Mouse (Mus musculus) heart, embryonic 10.5 days (tissue): ENCODE results near the gene Msh2. TPM values are rescaled to one million over a fixed set of nuclear protein-coding genes. Genes with fewer than 3 reads are reported as not detected.
"Not testable (repeated sequence)": the region's sequence is repeated elsewhere in the genome, so short reads cannot be mapped to it uniquely, and the experiment has no call there.

Experiments
- DNase-seq: peaks from one replicate; pipeline ENCODE4 v3.0.0-alpha.2; 2017; ENCODE audit warnings: low spot score
- H3K27ac ChIP-seq: fragments of 300-500 bp; sonication (generic); 2 replicates; pipeline ENCODE4 v1.5.1; 2016; ENCODE audit warnings: mild to moderate bottlenecking
- H3K27me3 ChIP-seq: fragments of 300-500 bp; sonication (generic); 2 replicates; pipeline ENCODE4 v1.6.1; 2016; ENCODE audit warnings: mild to moderate bottlenecking; ENCODE audit not compliant: poor library complexity, insufficient read depth, severe bottlenecking
- H3K36me3 ChIP-seq: fragments of 300-500 bp; sonication (generic); 2 replicates; pipeline ENCODE4 v1.6.1; 2016; ENCODE audit warnings: mild to moderate bottlenecking, moderate library complexity
- H3K4me1 ChIP-seq: fragments of 300-500 bp; sonication (generic); 2 replicates; pipeline ENCODE4 v1.6.1; 2016; ENCODE audit warnings: mild to moderate bottlenecking
- H3K4me3 ChIP-seq: fragments of 300-500 bp; sonication (generic); 2 replicates; pipeline ENCODE4 v1.5.1; 2016; ENCODE audit warnings: mild to moderate bottlenecking, moderate library complexity
- H3K9me3 ChIP-seq: fragments of 300-500 bp; sonication (generic); 2 replicates; pipeline ENCODE4 v1.6.1; 2016; ENCODE audit warnings: mild to moderate bottlenecking, moderate library complexity
- WGBS: fragments of 180-500 bp; shearing (Covaris S2); methylation state at CpG from one replicate; pipeline ENCODE4 v1.1.7; 2016; 5-methylcytosine and 5-hydroxymethylcytosine counted together
- polyA plus RNA-seq: library from polyadenylated mRNA; unstranded; fragments of >200 nt; fragmentation: Nextera tagmentation; extraction: Ambion mirVana; gene quantifications from 2 replicates; pipeline ENCODE4 v1.2.1, GENCODE M21; 2016

Gene Msh2
- polyA plus RNA-seq: 63.8 and 75.1 TPM in 2 replicates

DNA sequence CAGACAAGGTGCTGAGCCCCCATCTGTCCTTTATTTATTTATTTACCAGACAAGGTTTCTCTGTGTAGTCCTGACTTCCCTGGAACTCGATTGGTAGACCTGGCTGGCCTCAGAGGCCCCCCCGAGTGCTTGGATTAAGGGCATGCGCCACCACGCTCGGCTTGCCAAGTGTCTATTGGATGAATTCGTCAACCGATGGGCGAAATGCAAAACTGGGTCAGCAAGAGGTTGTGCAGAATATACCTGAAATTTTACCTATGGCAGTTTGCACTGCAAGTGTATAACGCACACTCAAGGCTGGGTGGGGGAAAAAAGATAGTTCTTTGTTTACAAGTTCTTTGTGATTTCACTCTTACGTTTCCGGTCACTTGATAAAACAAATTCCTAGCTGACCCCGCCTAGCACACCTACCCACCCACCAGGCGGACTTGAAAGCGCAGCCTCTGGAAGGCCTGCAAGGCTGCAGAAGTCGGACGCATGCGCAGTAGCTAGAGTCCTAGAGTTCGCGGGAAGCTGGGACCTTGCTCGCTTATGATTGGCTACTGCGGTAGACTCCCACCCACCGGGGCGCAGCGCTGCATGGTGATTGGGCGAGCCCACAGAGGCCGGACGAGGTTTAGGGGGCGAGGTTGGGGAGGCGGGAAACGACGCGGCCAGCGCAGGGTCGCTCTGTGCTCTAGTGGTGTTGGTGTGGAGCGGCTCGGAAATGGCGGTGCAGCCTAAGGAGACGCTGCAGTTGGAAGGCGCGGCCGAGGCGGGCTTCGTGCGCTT lies at the start of gene Msh2:
Gene Msh2 (plus strand): TSS at position 441 of the 771 bp plus-strand sequence.
- H3K4me3 ChIP-seq: peak within 1 kb of the TSS; percentile 95
- H3K36me3 ChIP-seq: peaks cover 3% of the 10 kb centered on the region; the same call in 1 of the 2 replicates
- peak within 1 kb of the TSS; percentile 94 for H3K27ac ChIP-seq
- DNase-seq: peak; percentile 99
- H3K27me3 ChIP-seq: no peaks in the 10 kb centered on the region
- no peaks in the 10 kb centered on the region for H3K9me3 ChIP-seq
- under 1% methylated on average over 44 of the region's 44 CpGs for WGBS
- peaks cover 12% of the 10 kb centered on the region; the same call in 1 of the 2 replicates for H3K4me1 ChIP-seq

DNA sequence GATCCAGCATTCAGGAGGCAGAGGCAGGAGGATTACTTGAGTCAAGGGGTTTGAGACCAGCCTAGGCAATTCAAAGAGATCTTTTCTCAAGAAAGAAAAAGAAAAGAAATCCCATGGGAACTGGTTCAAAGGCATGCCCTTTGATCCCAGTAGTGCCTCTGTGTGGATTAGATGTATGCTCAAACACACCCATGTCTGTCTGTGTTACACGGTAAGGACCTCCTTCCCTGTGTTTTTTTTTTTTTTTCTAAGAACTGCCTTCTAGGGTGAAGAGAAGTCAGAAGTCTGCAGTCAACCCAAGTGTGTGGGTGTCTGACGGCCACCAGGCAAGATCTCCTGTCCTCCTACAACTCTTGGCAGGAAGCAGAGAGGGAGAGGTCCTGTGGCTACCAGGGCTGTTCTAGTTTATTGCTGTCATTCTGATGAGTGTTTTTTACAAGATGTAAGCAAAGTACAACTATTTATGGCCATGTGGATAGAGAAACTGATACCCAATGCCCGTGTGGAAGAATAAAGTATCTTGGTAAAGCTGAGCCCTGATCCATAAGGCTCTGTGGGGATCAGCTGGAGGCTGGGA lies 46.5 kb upstream of the Msh2 start:
- no peak for DNase-seq
- 59% methylated on average over 3 of the region's 3 CpGs for WGBS
- H3K27ac ChIP-seq: no peak overlapping the region
- no peaks in the 10 kb centered on the region for H3K4me1 ChIP-seq
- no peaks in the 10 kb centered on the region for H3K36me3 ChIP-seq
- no peaks in the 10 kb centered on the region for H3K27me3 ChIP-seq
- no peaks in the 10 kb centered on the region for H3K9me3 ChIP-seq
- no peak overlapping the region for H3K4me3 ChIP-seq

DNA sequence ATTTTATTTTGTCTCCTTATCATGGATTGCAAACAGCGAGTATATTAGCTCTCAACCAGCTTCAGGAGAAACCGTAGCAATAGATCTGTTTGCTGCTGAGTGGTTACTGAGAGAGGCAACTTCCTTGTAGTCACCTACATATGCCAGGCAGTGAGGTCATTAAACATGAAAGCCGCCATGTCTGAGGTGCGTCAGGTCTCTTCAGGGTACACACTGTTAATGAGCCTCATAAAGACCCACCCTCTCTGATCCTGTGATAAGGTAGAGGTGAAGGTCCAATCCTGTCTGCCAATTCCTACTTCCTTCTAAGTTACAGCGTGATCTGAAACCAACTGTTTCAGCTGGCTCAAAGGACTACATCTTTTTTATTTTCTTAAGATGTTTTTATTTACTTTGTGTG lies 44.0 kb upstream of the Msh2 start:
- H3K4me3 ChIP-seq: no peak overlapping the region
- H3K4me1 ChIP-seq: no peaks in the 10 kb centered on the region; the same call in 1 of the 2 replicates
- 86% methylated on average over 5 of the region's 5 CpGs for WGBS
- peaks cover 7% of the 10 kb centered on the region for H3K27me3 ChIP-seq
- no peak for DNase-seq
- H3K9me3 ChIP-seq: no peaks in the 10 kb centered on the region
- H3K36me3 ChIP-seq: no peaks in the 10 kb centered on the region
- no peak overlapping the region for H3K27ac ChIP-seq

DNA sequence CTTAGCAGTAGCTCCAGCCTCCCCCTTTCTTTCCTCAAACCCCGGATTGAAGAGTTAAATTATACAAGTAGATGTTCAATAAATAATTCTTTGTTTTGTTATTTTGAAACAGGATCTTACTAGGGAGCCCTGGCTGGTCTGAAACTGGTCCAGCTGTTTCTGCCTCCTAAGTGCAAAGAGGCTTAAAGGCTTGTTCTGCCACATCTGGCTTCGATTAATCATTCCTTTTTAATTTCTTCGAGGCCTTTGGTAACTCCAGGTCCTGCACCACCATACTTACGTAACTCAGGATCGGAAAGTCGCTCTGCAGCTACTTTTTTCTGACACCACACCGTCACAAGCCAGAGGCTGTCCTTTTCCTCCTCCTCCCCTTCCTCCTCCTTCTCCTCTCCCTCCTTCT lies 43.4 kb upstream of the Msh2 start:
- DNase-seq: no peak
- H3K36me3 ChIP-seq: no peaks in the 10 kb centered on the region
- no peaks in the 10 kb centered on the region for H3K9me3 ChIP-seq
- H3K27ac ChIP-seq: no peak overlapping the region
- 78% methylated on average over 7 of the region's 7 CpGs for WGBS
- no peak overlapping the region for H3K4me3 ChIP-seq
- peaks cover 7% of the 10 kb centered on the region for H3K27me3 ChIP-seq
- no peaks in the 10 kb centered on the region; the same call in 1 of the 2 replicates for H3K4me1 ChIP-seq

DNA sequence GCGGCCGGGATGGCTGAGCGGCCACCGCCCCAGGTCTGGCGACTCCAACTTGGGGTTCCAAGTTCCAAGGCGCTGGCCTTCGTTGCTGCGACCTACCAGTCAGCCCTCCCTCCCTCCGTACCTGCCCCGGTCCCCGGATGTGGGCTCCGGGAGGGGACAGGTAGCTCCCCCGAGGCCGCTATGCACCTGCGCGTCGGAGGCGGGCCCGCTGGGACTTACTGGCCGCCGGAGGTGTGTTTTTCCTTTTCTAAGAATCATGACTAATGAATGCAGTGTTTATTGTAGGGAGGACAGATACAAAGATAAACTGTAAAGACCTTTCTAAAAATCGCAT lies 35.1 kb upstream of the Msh2 start:
- Histone ChIP-seq H3K9me3 (no peaks in the 10 kb centered on the region), H3K4me1 (peaks cover 18% of the 10 kb centered on the region), H3K36me3 (no peaks in the 10 kb centered on the region), H3K27ac (peak overlapping the region; percentile 62), H3K4me3 (peak overlapping the region; percentile 79), H3K27me3 (peaks cover 68% of the 10 kb centered on the region)
- DNase-seq: no peak
- 2% methylated on average over 22 of the region's 22 CpGs for WGBS

DNA sequence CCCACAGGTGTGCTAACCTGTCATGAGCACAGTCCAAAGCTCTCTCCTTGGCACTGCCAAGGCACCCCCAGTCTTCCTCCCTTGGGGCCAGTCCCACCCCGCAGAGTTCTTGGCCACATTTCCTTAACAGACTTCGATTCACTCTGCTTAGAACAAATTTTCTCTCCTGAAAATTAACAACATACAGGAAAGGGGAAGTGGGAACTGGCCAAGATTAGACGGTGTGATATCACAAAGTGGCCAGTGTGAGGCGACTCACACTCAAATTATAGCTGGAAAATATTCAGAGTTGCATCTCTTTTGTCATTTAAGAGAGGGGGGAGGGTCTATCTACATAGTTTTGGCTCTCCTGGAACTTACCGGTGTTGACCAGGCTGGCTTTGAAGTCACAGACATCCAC lies 32.9 kb upstream of the Msh2 start:
- H3K27me3 ChIP-seq: peaks cover 56% of the 10 kb centered on the region
- no peaks in the 10 kb centered on the region for H3K9me3 ChIP-seq
- no peak overlapping the region for H3K4me3 ChIP-seq
- no peak for DNase-seq
- no peaks in the 10 kb centered on the region for H3K36me3 ChIP-seq
- 74% methylated on average over 5 of the region's 5 CpGs for WGBS
- H3K4me1 ChIP-seq: peaks cover 18% of the 10 kb centered on the region
- H3K27ac ChIP-seq: no peak overlapping the region

DNA sequence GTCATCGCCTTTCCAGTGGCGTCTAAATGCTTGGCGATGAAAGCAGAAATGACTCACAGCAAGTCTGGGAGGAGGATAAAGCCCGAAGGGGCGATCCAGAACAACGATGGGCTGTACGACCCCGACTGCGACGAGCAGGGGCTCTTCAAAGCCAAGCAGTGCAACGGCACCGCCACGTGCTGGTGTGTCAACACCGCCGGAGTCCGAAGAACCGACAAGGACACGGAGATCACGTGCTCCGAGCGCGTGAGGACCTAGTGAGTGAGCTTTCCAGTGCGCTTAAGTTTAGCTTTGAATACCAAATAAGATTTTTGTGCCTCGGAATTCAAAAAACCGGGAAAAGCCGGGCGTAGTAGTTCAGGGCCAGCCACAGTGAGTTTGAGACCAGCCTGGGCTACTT lies 31.9 kb upstream of the Msh2 start:
- Histone ChIP-seq H3K4me1 (peaks cover 18% of the 10 kb centered on the region), H3K27ac (no peak overlapping the region), H3K4me3 (no peak overlapping the region), H3K36me3 (no peaks in the 10 kb centered on the region), H3K9me3 (no peaks in the 10 kb centered on the region), H3K27me3 (peaks cover 46% of the 10 kb centered on the region)
- WGBS: 87% methylated on average over 27 of the region's 27 CpGs
- no peak for DNase-seq

DNA sequence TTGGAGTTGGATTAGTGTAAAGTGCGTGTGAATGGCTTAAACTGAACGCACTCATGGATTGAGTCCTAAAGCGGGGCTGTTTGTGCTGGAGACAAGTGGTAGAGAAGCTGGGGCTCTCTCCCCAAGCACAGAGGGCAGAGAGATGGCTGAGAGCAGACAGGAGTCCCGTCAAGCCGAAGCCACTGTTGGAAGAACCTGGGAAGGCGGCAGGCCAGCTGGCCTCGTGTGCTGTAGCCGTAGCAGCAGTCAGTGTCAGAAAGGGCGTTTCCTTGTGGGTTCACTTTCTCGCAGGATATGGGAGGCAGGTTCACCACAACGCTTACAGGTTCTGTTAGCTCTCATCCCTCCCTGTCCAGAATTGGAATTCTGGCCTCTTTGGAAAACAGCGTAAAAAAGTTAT lies 31.1 kb upstream of the Msh2 start:
- Histone ChIP-seq H3K9me3 (no peaks in the 10 kb centered on the region), H3K36me3 (no peaks in the 10 kb centered on the region), H3K4me3 (no peak overlapping the region), H3K4me1 (peaks cover 14% of the 10 kb centered on the region), H3K27me3 (peaks cover 39% of the 10 kb centered on the region), H3K27ac (no peak overlapping the region)
- WGBS: 82% methylated on average over 12 of the region's 12 CpGs
- DNase-seq: no peak

DNA sequence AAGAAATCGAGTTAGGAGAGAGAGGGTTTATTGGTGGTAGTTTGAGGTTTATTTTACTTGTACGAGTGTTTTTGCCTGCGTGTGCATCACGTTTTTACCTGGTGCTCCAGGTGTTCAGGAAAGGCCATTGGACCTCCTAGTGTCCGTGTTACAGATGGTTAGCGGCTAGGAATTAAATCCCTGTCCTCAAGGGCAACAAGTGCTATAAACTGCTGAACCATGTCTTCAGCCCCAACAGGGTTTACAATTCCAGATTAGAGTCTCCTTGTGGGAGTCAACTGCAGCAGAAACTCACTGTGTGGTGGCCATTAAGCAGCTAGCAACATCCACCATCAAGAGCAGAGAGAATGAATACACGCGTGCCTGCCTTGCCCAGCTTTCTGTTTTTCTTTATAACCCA lies 29.4 kb upstream of the Msh2 start:
- no peak overlapping the region for H3K27ac ChIP-seq
- DNase-seq: no peak
- WGBS: 85% methylated on average over 8 of the region's 8 CpGs

DNA sequence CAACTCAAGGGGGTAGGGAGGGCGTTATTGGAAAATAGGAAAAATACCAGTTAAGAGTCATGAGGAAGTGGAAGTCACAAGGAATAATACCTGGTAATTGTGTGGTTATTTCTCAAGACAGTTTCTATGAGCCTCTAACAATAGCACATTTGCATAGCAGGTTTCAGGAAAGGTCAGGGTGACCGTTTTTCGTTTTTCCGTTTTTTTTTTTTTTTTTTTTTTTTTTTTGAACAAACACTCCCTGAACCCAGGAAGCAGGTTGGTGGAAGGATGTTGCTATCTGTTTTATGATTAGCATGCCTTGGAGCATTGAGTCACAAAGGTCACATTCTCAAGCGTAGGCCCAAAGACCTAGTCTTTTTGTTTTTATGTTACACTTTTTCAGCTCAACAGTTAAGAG lies 16.5 kb upstream of the Msh2 start:
- not testable (repeated sequence) for H3K9me3 ChIP-seq, DNase-seq, H3K27ac ChIP-seq, H3K36me3 ChIP-seq, H3K4me3 ChIP-seq, H3K4me1 ChIP-seq, H3K27me3 ChIP-seq
- 83% methylated on average over 5 of the region's 5 CpGs for WGBS

More for the DNA sequence above, 29.4 kb upstream of the Msh2 start:
- Histone ChIP-seq H3K4me1 (peaks cover 3% of the 10 kb centered on the region; the same call in 1 of the 2 replicates), H3K4me3 (no peak overlapping the region), H3K27me3 (peaks cover 21% of the 10 kb centered on the region), H3K36me3 (no peaks in the 10 kb centered on the region), H3K9me3 (no peaks in the 10 kb centered on the region)

DNA sequence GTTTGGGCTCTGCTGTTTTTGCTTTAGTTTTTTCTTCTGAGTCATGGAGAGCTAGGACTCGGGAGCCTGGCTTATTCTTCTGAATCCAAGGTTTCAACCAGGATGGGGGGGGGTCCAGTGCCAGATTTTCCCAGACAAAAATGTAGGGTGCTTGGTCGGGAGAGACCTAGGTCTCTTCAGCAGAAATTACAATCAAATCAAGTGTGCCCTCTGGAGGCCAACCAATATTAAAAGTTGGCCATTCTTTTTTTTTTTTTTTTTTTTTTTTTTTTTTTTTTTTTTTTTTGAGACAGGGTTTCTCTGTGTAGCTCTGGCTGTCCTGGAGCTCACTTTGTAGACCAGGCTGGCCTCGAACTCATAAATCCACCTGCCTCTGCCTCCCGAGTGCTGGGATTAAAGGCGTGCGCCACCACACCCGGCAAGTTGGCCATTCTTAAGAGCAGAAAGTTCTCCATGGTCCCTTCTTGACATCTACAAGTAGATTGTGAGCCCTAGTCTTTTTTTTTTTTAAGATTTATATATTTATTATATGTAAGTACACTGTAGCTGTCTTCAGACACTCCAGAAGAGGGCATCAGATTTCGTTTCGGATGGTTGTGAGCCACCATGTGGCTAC lies 10.1 kb upstream of the Msh2 start:
- 86% methylated on average over 9 of the region's 9 CpGs for WGBS

DNA sequence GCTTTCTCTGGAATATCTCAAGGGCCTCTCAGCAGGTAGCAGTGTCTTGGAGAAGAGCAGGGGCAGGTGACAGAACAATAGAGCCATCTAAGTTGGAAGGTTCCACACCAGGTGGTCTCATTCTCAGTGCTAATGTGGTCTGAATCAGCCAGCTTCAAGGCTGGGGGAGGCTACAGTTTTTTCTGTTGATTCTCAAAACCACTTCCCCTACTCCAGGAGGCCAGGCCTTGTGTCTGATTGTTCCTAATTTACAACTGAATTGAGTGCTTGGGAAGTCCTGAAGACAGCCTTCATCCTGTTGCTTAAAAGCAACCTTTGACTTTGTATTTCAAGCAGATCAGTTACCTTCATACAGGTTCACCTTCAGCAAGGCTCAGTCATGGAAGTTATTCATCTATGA lies 7.9 kb upstream of the Msh2 start:
- no peaks in the 10 kb centered on the region for H3K27me3 ChIP-seq
- H3K27ac ChIP-seq: no peak overlapping the region
- DNase-seq: no peak
- H3K36me3 ChIP-seq: no peaks in the 10 kb centered on the region
- no peaks in the 10 kb centered on the region for H3K9me3 ChIP-seq
- H3K4me3 ChIP-seq: no peak overlapping the region
- H3K4me1 ChIP-seq: no peaks in the 10 kb centered on the region

More for the DNA sequence above, 10.1 kb upstream of the Msh2 start:
- not testable (repeated sequence) for H3K4me3 ChIP-seq, H3K27me3 ChIP-seq, DNase-seq, H3K9me3 ChIP-seq, H3K27ac ChIP-seq, H3K36me3 ChIP-seq, H3K4me1 ChIP-seq

DNA sequence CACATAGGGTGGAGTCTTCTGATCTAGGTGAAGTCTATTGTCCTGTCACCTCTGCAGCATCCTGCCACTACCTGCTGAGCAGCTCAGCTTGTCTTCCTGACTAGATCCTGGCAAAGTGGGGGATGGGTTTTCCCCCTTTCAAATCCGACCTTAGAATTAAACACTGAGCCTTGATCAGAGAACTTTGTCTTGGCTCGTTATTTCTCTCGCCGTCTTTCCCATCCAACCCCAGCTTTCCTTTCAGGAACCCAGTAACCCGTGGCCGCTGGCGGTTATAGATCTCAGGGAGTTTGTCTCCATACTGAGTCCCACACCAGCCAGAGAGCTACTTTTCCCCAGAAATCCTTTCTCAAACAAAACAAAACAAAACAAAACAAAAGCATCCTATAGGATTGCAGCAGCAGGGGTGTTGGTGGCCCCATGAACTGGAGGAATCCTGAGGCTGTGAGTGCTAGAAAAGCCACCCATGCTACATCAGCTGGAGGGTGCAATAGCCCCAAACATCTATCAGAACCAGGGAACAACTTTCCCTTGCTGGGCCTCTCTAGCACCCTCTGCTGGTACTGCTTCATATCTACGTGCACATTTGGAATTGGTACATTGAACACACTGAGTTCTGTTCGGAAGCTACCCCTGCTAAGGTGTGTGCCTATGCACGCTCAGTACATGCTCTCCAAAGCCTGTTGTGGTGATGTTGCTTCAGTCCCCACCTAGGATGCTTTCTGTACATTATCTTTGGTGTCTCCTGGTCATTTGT lies 6.9 kb upstream of the Msh2 start:
- Histone ChIP-seq H3K4me3 (no peak overlapping the region), H3K4me1 (no peaks in the 10 kb centered on the region), H3K9me3 (no peaks in the 10 kb centered on the region), H3K27ac (no peak overlapping the region), H3K27me3 (no peaks in the 10 kb centered on the region), H3K36me3 (no peaks in the 10 kb centered on the region)
- WGBS: 81% methylated on average over 10 of the region's 10 CpGs
- no peak for DNase-seq
